In the genomic region with DNA sequence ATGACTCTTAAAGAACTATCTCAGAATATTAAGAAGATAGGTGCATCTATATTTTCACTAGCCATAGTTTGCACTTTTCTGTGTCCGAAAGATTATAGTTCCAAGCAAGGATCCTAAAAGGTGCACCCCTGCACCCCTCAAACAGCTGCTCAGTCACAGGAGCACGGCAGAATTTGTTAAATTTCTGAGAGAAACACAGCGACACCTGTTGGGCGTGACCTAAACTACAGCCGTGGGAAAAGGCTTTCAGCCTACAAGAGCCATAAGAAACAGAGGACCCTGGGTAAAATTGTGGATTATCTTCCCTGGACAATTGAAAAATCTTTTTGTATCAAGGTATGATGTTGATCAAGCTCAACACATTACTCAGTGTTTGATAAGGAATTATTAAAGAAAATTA, we compare ENCODE assay signal across 8 mouse cellular contexts.
DNase-seq lines count a peak whose midpoint lies in the region; ATAC-seq and TF ChIP-seq lines count a peak whose summit lies in the region.

No protein-coding gene starts in this region.

- peak; percentile 78 for DNase-seq in forebrain, embryonic 14.5 days (ENCODE audit: low spot score)
- peak; percentile 54 for DNase-seq in midbrain, embryonic 10.5 days (ENCODE audit: low spot score)
- DNase-seq in adrenal gland, postnatal 25 days: peak; percentile 39
- DNase-seq in hindbrain, postnatal 0 days (ENCODE audit: low spot score): peak; percentile 79

- no peaks in the 10 kb centered on the region for H3K27me3 ChIP-seq in forebrain, embryonic 14.5 days (replicated peaks; ENCODE audit: control insufficient read depth, insufficient read depth, low read length)
- no peaks in the 10 kb centered on the region; the same call in 1 of the 2 replicates for H3K27me3 ChIP-seq in forebrain, embryonic 16.5 days (replicated peaks; ENCODE audit: control insufficient read depth, insufficient read depth, low read length)
- H3K27me3 ChIP-seq in midbrain, embryonic 10.5 days (ENCODE audit: low read depth, poor library complexity, severe bottlenecking): no peaks in the 10 kb centered on the region
- no peaks in the 10 kb centered on the region for H3K27me3 ChIP-seq in midbrain, embryonic 13.5 days
- H3K27me3 ChIP-seq in hindbrain, postnatal 0 days (ENCODE audit: insufficient read depth, low read length): no peaks in the 10 kb centered on the region

- 17% methylated on average over 5 of the region's 5 CpGs for WGBS in forebrain, embryonic 14.5 days
- WGBS in forebrain, embryonic 16.5 days: 14% methylated on average over 5 of the region's 5 CpGs
- 20% methylated on average over 5 of the region's 5 CpGs for WGBS in midbrain, embryonic 10.5 days
- WGBS in midbrain, embryonic 13.5 days: 18% methylated on average over 5 of the region's 5 CpGs
- WGBS in hindbrain, postnatal 0 days: 15% methylated on average over 5 of the region's 5 CpGs

- no peaks in the 10 kb centered on the region for H3K36me3 ChIP-seq in forebrain, embryonic 14.5 days (ENCODE audit: control insufficient read depth, insufficient read depth, low read length)
- H3K36me3 ChIP-seq in forebrain, embryonic 16.5 days (ENCODE audit: control insufficient read depth, insufficient read depth): no peaks in the 10 kb centered on the region
- no peaks in the 10 kb centered on the region for H3K36me3 ChIP-seq in midbrain, embryonic 10.5 days
- no peaks in the 10 kb centered on the region for H3K36me3 ChIP-seq in midbrain, embryonic 13.5 days
- H3K36me3 ChIP-seq in hindbrain, postnatal 0 days (ENCODE audit: insufficient read depth, low read length): no peaks in the 10 kb centered on the region

- no peak for ATAC-seq in forebrain, embryonic 14.5 days
- no peak for ATAC-seq in forebrain, embryonic 16.5 days
- ATAC-seq in midbrain, embryonic 13.5 days: no peak
- ATAC-seq in hindbrain, postnatal 0 days: no peak
- peak; percentile 71 for ATAC-seq in megakaryocyte, adult 5-6 weeks (ENCODE audit: poor library complexity, severe bottlenecking)
- no peak for ATAC-seq in erythroblast, adult 5-6 weeks (replicated peaks; ENCODE audit: low FRiP score, poor library complexity, severe bottlenecking)

- H3K9ac ChIP-seq in forebrain, embryonic 14.5 days (ENCODE audit: low read length): no peak overlapping the region
- no peak overlapping the region for H3K9ac ChIP-seq in forebrain, embryonic 16.5 days (replicated peaks; ENCODE audit: low read depth, low read length)
- no peak overlapping the region for H3K9ac ChIP-seq in midbrain, embryonic 13.5 days (replicated peaks)
- H3K9ac ChIP-seq in hindbrain, postnatal 0 days (replicated peaks; ENCODE audit: low read length): no peak overlapping the region

- H3K9me3 ChIP-seq in forebrain, embryonic 14.5 days (replicated peaks; ENCODE audit: control insufficient read depth, low read length): no peaks in the 10 kb centered on the region
- no peaks in the 10 kb centered on the region for H3K9me3 ChIP-seq in forebrain, embryonic 16.5 days (ENCODE audit: control insufficient read depth, low read length)
- no peaks in the 10 kb centered on the region for H3K9me3 ChIP-seq in midbrain, embryonic 10.5 days (replicated peaks)
- no peaks in the 10 kb centered on the region for H3K9me3 ChIP-seq in midbrain, embryonic 13.5 days
- H3K9me3 ChIP-seq in hindbrain, postnatal 0 days (ENCODE audit: low read length): no peaks in the 10 kb centered on the region

- H3K4me3 ChIP-seq in forebrain, embryonic 14.5 days (ENCODE audit: low read depth, low read length): no peak overlapping the region
- no peak overlapping the region for H3K4me3 ChIP-seq in forebrain, embryonic 16.5 days (replicated peaks; ENCODE audit: low read length)
- H3K4me3 ChIP-seq in midbrain, embryonic 10.5 days: no peak overlapping the region
- H3K4me3 ChIP-seq in midbrain, embryonic 13.5 days (replicated peaks): no peak overlapping the region
- H3K4me3 ChIP-seq in hindbrain, postnatal 0 days (ENCODE audit: low read length): no peak overlapping the region

- H3K4me1 ChIP-seq in forebrain, embryonic 14.5 days (ENCODE audit: control insufficient read depth, insufficient read depth, low read length): no peaks in the 10 kb centered on the region
- H3K4me1 ChIP-seq in forebrain, embryonic 16.5 days (replicated peaks; ENCODE audit: control insufficient read depth, insufficient read depth, low read length): no peaks in the 10 kb centered on the region
- H3K4me1 ChIP-seq in midbrain, embryonic 10.5 days: 0 out of 2 replicates have a peak, but pooled peaks cover 2% of the 10 kb centered on the region
- 0 out of 2 replicates have a peak, but pooled peaks cover 3% of the 10 kb centered on the region for H3K4me1 ChIP-seq in midbrain, embryonic 13.5 days (replicated peaks)
- no peaks in the 10 kb centered on the region for H3K4me1 ChIP-seq in hindbrain, postnatal 0 days (ENCODE audit: insufficient read depth, low read length)

- H3K4me2 ChIP-seq in forebrain, embryonic 14.5 days (ENCODE audit: low read length): no peak overlapping the region
- H3K4me2 ChIP-seq in forebrain, embryonic 16.5 days (ENCODE audit: low read length): no peak overlapping the region
- H3K4me2 ChIP-seq in midbrain, embryonic 13.5 days (replicated peaks): no peak overlapping the region
- no peak overlapping the region for H3K4me2 ChIP-seq in hindbrain, postnatal 0 days (ENCODE audit: low read depth, low read length)

- peak; percentile 74 for TF ChIP-seq CTCF in hindbrain, postnatal 0 days (IDR thresholded peaks at IDR 0.05; ENCODE audit: low read depth)

- H3K27ac ChIP-seq in forebrain, embryonic 14.5 days (ENCODE audit: low read depth, low read length): no peak overlapping the region
- H3K27ac ChIP-seq in forebrain, embryonic 16.5 days (ENCODE audit: low read length): no peak overlapping the region
- H3K27ac ChIP-seq in midbrain, embryonic 10.5 days (replicated peaks): no peak overlapping the region
- H3K27ac ChIP-seq in midbrain, embryonic 13.5 days: no peak overlapping the region
- H3K27ac ChIP-seq in hindbrain, postnatal 0 days: no peak overlapping the region
